Mouse (Mus musculus) MEL (cell line): ENCODE measurements around the gene Hrh1. TPM values are rescaled to one million over a fixed set of nuclear protein-coding genes. Genes with fewer than 3 reads are reported as not detected.

Source experiments
- DNase-seq: peaks from one replicate; pipeline ENCODE4 v3.0.0; 2011; ENCODE audit warnings: low read depth, low spot score
- H3K27ac ChIP-seq: 2 replicates; pipeline ENCODE4 v1.5.1; 2012; ENCODE audit warnings: low read depth, mild to moderate bottlenecking, control low read depth, low read length, moderate library complexity; ENCODE audit not compliant: control insufficient read depth
- H3K27me3 ChIP-seq, 2 experiments: fragments of 150-350 bp in 1 of 2; sonication (generic) in 1 of 2; 2 replicates each; pipeline ENCODE4 v1.6.1; 2012; ENCODE audit warnings: low read length in 2 of 2, mild to moderate bottlenecking in 2 of 2, improper control_type of control experiment in 1 of 2, moderate library complexity in 1 of 2; ENCODE audit not compliant: insufficient read depth in 2 of 2, control insufficient read depth in 1 of 2
- H3K36me3 ChIP-seq, 2 experiments: 2 replicates each; pipeline ENCODE4 v1.6.1; 2012 to 2014; ENCODE audit warnings: low read length in 2 of 2, improper control_type of control experiment in 1 of 2, inconsistent platforms in 1 of 2, mild to moderate bottlenecking in 1 of 2; ENCODE audit not compliant: insufficient read depth in 2 of 2, control insufficient read depth in 1 of 2
- H3K4me1 ChIP-seq, 2 experiments: fragments of 150-350 bp in 1 of 2; sonication (generic) in 1 of 2; 2 replicates each; pipeline ENCODE4 v1.6.1; 2012; ENCODE audit warnings: low read length in 2 of 2, improper control_type of control experiment in 1 of 2, mild to moderate bottlenecking in 1 of 2; ENCODE audit not compliant: insufficient read depth in 2 of 2, control insufficient read depth in 1 of 2
- H3K4me3 ChIP-seq, 2 experiments: fragments of 150-350 bp in 1 of 2; sonication (generic) in 1 of 2; 2 replicates each; pipeline ENCODE4 v1.5.1; 2012; ENCODE audit warnings: low read depth in 2 of 2, low read length in 2 of 2, mild to moderate bottlenecking in 2 of 2, moderate library complexity in 2 of 2, control low read depth in 1 of 2, improper control_type of control experiment in 1 of 2; ENCODE audit not compliant: control insufficient read depth in 1 of 2, insufficient read depth in 1 of 2
- H3K79me2 ChIP-seq: 2 replicates; pipeline ENCODE4 v1.6.1; 2012; ENCODE audit warnings: mild to moderate bottlenecking, low read length, moderate library complexity; ENCODE audit not compliant: control insufficient read depth, poor library complexity, insufficient read depth
- H3K9ac ChIP-seq: 2 replicates; pipeline ENCODE4 v1.6.1; 2012; ENCODE audit warnings: low read depth, mild to moderate bottlenecking, control low read depth, low read length, moderate library complexity; ENCODE audit not compliant: control insufficient read depth, poor library complexity, severe bottlenecking
- H3K9me3 ChIP-seq: fragments of 150-350 bp; sonication (generic); replicated peaks from 2 replicates; pipeline ENCODE4 v1.6.1; 2012; ENCODE audit warnings: mild to moderate bottlenecking, low read length, improper control_type of control experiment, moderate library complexity; ENCODE audit not compliant: insufficient read depth
- CTCF ChIP-seq, 3 experiments: IDR thresholded peaks in 2 of 3; conservative IDR thresholded peaks in 1 of 3; 2 replicates each; pipeline ENCODE4 v1.5.1; 2011 to 2012; ENCODE audit warnings: low read length in 3 of 3, low read depth in 2 of 3, mild to moderate bottlenecking in 2 of 3, improper control_type of control experiment in 1 of 3, inconsistent platforms in 1 of 3, mixed read lengths in 1 of 3, moderate library complexity in 1 of 3; ENCODE audit not compliant: control insufficient read depth in 1 of 3, insufficient read depth in 1 of 3, poor library complexity in 1 of 3, severe bottlenecking in 1 of 3
- EP300 ChIP-seq, 2 experiments: IDR thresholded peaks; 2 replicates each; pipeline ENCODE4 v1.6.1; 2011; ENCODE audit warnings: improper control_type of control experiment in 2 of 2, low read length in 2 of 2, low read depth in 1 of 2, mild to moderate bottlenecking in 1 of 2
- GABPA ChIP-seq: IDR thresholded peaks from 2 replicates; pipeline ENCODE4 v1.6.1; 2012; ENCODE audit warnings: low read depth, mild to moderate bottlenecking, inconsistent platforms, low read length, improper control_type of control experiment, moderate library complexity
- GATA1 ChIP-seq: IDR thresholded peaks from 2 replicates; pipeline ENCODE4 v1.6.1; 2011; ENCODE audit warnings: low read depth, low read length, improper control_type of control experiment
- JUND ChIP-seq: IDR thresholded peaks from 2 replicates; pipeline ENCODE4 v1.6.1; 2011; ENCODE audit warnings: low read depth, mild to moderate bottlenecking, improper control_type of control experiment, low read length
- KAT2A ChIP-seq: conservative IDR thresholded peaks from 2 replicates; pipeline ENCODE4 v1.6.1; 2012; ENCODE audit warnings: low read depth, low read length, improper control_type of control experiment, inconsistent platforms
- MAFK ChIP-seq: IDR thresholded peaks from 2 replicates; pipeline ENCODE4 v1.6.1; 2011; ENCODE audit warnings: low read depth, mild to moderate bottlenecking, low read length, improper control_type of control experiment, borderline replicate concordance
- MAZ ChIP-seq: IDR thresholded peaks from 2 replicates; pipeline ENCODE4 v1.6.1; 2012; ENCODE audit warnings: low read depth, mild to moderate bottlenecking, inconsistent platforms, low read length, improper control_type of control experiment
- MYB ChIP-seq: IDR thresholded peaks from 2 replicates; pipeline ENCODE4 v1.6.1; 2011; ENCODE audit warnings: mild to moderate bottlenecking, low read depth, low read length, improper control_type of control experiment
- NRF1 ChIP-seq: IDR thresholded peaks from 2 replicates; pipeline ENCODE4 v1.6.1; 2014; ENCODE audit warnings: low read depth, mild to moderate bottlenecking, inconsistent platforms, low read length, improper control_type of control experiment, moderate library complexity; ENCODE audit not compliant: poor library complexity, insufficient read depth, severe bottlenecking
- POLR2A ChIP-seq, 2 experiments: IDR thresholded peaks; 2 replicates each; pipeline ENCODE4 v1.6.1; 2011 to 2012; ENCODE audit warnings: low read length in 2 of 2, mild to moderate bottlenecking in 2 of 2, control low read depth in 1 of 2, improper control_type of control experiment in 1 of 2, low read depth in 1 of 2, moderate library complexity in 1 of 2; ENCODE audit not compliant: control insufficient read depth in 1 of 2, insufficient read depth in 1 of 2, poor library complexity in 1 of 2
- POLR2AphosphoS2 ChIP-seq: IDR thresholded peaks from 2 replicates; pipeline ENCODE4 v1.6.1; 2011; ENCODE audit warnings: low read length, improper control_type of control experiment
- RCOR1 ChIP-seq: IDR thresholded peaks from 2 replicates; pipeline ENCODE4 v1.6.1; 2012; ENCODE audit warnings: low read depth, mild to moderate bottlenecking, inconsistent platforms, low read length, improper control_type of control experiment
- TAL1 ChIP-seq: IDR thresholded peaks from 2 replicates; pipeline ENCODE4 v1.6.1; 2012; ENCODE audit warnings: mild to moderate bottlenecking, inconsistent platforms, low read length, moderate library complexity, mixed read lengths
- TBP ChIP-seq: IDR thresholded peaks from 2 replicates; pipeline ENCODE4 v1.8.0; 2011; ENCODE audit warnings: low read depth, low read length, improper control_type of control experiment
- TCF12 ChIP-seq: IDR thresholded peaks from 2 replicates; pipeline ENCODE4 v1.6.1; 2014; ENCODE audit warnings: low read depth, mild to moderate bottlenecking, inconsistent platforms, low read length, improper control_type of control experiment, moderate library complexity
- UBTF ChIP-seq: IDR thresholded peaks from 2 replicates; pipeline ENCODE4 v1.6.1; 2012; ENCODE audit warnings: low read depth, mild to moderate bottlenecking, inconsistent platforms, low read length, improper control_type of control experiment, moderate library complexity, borderline replicate concordance; ENCODE audit not compliant: insufficient read depth
- USF1 ChIP-seq: IDR thresholded peaks from 2 replicates; pipeline ENCODE4 v1.6.1; 2014; ENCODE audit warnings: low read depth, mild to moderate bottlenecking, inconsistent platforms, low read length, improper control_type of control experiment, moderate library complexity
- ZNF384 ChIP-seq: IDR thresholded peaks from 2 replicates; pipeline ENCODE4 v1.6.1; 2012; ENCODE audit warnings: low read depth, mild to moderate bottlenecking, inconsistent platforms, low read length, improper control_type of control experiment
- polyA plus RNA-seq, 2 experiments: library from polyadenylated mRNA; stranded (reverse) in 1 of 2; unstranded in 1 of 2; fragments of >175 nt in 1 of 2; fragments of >200 nt in 1 of 2; gene quantifications; 2 replicates each; pipeline versions ENCODE4 v1.2.1 to v1.2.4; 2012; ENCODE audit warnings: low replicate concordance in 2 of 2, low read depth in 1 of 2; ENCODE audit not compliant: insufficient read length in 2 of 2, insufficient read depth in 1 of 2, missing spikeins in 1 of 2
- total RNA-seq: library from RNA; depleted of rRNA; stranded (reverse); fragments of 300-350 nt; gene quantifications from 2 replicates; pipeline ENCODE4 v1.2.3, GENCODE M21; 2012

Gene Hrh1
- total and polyA plus RNA-seq, 3 experiments, result not detected

DNA sequence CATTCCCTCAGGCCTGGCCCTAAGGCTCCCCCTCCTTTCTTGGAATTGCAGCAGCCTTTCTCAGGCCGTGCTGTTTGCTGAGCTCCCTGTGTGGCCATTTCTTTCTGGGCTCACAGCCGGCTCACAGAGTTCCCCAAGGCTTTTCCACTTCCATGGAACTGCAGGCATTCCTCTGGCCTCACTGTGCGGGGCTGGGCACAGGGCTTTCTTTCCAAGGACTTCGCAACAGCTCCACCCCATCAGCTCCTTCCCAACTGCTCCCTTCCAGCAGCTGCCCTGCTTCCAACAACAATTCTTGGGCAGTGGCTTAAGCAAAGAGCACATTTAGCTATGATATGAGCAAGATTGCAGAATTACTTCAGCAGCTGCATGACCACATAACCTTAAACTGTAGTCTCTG is 81.0 kb downstream of the Hrh1 start:
- no peak overlapping the region for H3K4me3 ChIP-seq

GRCm38 (mm10) chr6:114479644-114480410 is 82.1 kb downstream of the Hrh1 start:
- no peak overlapping the region for H3K9ac ChIP-seq
- TF ChIP-seq MYB, result no peak
- TF ChIP-seq RCOR1, result no peak
- TF ChIP-seq JUND, result no peak
- no peak for TF ChIP-seq UBTF
- TF ChIP-seq POLR2AphosphoS2, result no peak
- no peak for TF ChIP-seq EP300 (IDR thresholded peaks at IDR 0.05; ENCODE audit: low read depth in 1 of 2, low read length in 2 of 2)
- TF ChIP-seq CTCF (IDR thresholded peaks at IDR 0.05 in 2 of 3, conservative IDR thresholded peaks at IDR 0.05 in 1 of 3; ENCODE audit: control insufficient read depth in 1 of 3, insufficient read depth in 1 of 3, low read depth in 2 of 3, low read length in 3 of 3, poor library complexity in 1 of 3, severe bottlenecking in 1 of 3), result no peak
- no peak for TF ChIP-seq KAT2A
- TF ChIP-seq MAFK, result no peak
- no peak for TF ChIP-seq GATA1
- TF ChIP-seq ZNF384, result no peak
- TF ChIP-seq NRF1, result no peak
- H3K4me1 ChIP-seq, result no peaks in the 10 kb centered on the region
- H3K27me3 ChIP-seq, result no peaks in the 10 kb centered on the region
- no peaks in the 10 kb centered on the region for H3K9me3 ChIP-seq
- no peak overlapping the region for H3K27ac ChIP-seq
- no peak overlapping the region for H3K4me3 ChIP-seq
- DNase-seq, result no peak
- H3K36me3 ChIP-seq, result no peaks in the 10 kb centered on the region
- H3K79me2 ChIP-seq, result no peaks in the 10 kb centered on the region

More for the DNA sequence above, 81.0 kb downstream of the Hrh1 start:
- H3K4me1 ChIP-seq, result no peaks in the 10 kb centered on the region
- no peak overlapping the region for H3K27ac ChIP-seq
- H3K9ac ChIP-seq, result no peak overlapping the region
- DNase-seq, result no peak
- no peaks in the 10 kb centered on the region for H3K36me3 ChIP-seq
- no peaks in the 10 kb centered on the region for H3K9me3 ChIP-seq
- H3K79me2 ChIP-seq, result no peaks in the 10 kb centered on the region
- no peaks in the 10 kb centered on the region for H3K27me3 ChIP-seq
- TF ChIP-seq CTCF (IDR thresholded peaks at IDR 0.05 in 2 of 3, conservative IDR thresholded peaks at IDR 0.05 in 1 of 3; ENCODE audit: control insufficient read depth in 1 of 3, insufficient read depth in 1 of 3, low read depth in 2 of 3, low read length in 3 of 3, poor library complexity in 1 of 3, severe bottlenecking in 1 of 3), result no peak
- TF ChIP-seq MAZ, result no peak
- TF ChIP-seq UBTF, result no peak
- TF ChIP-seq USF1, result no peak
- TF ChIP-seq RCOR1, result no peak
- no peak for TF ChIP-seq TBP
- no peak for TF ChIP-seq TAL1
- no peak for TF ChIP-seq POLR2A (IDR thresholded peaks at IDR 0.05; ENCODE audit: control insufficient read depth in 1 of 2, insufficient read depth in 1 of 2, low read depth in 1 of 2, low read length in 2 of 2, poor library complexity in 1 of 2)
- no peak for TF ChIP-seq TCF12
- TF ChIP-seq GABPA, result no peak
- TF ChIP-seq JUND, result no peak
